Mouse (Mus musculus) stomach, postnatal 0 days (tissue): ENCODE measurements at regions not wholly inside any gene's neighbourhood (a gene's known extent, or its start where the extent isn't known, plus 50 kb on each side); places are given as distances from the start of the nearest gene placed in this dataset.

Experiments used
- ATAC-seq: fragments of 200-750 bp; cut with Nextera tagmentation; 2 replicates; pipeline ENCODE4 v1.8.0; 2017; ENCODE audit not compliant: low FRiP score, low TSS enrichment
- DNase-seq: peaks from one replicate; pipeline ENCODE4 v3.0.0-alpha.2; 2016; ENCODE audit warnings: low spot score
- H3K27ac ChIP-seq: fragments of 300-500 bp; sonication (generic); replicated peaks from 2 replicates; pipeline ENCODE4 v1.5.1; 2014; ENCODE audit warnings: mild to moderate bottlenecking, control low read depth
- H3K27me3 ChIP-seq: fragments of 300-500 bp; sonication (generic); 2 replicates; pipeline ENCODE4 v1.6.1; 2014; ENCODE audit warnings: low read length; ENCODE audit not compliant: control insufficient read depth, insufficient read depth
- H3K36me3 ChIP-seq: fragments of 300-500 bp; sonication (generic); 2 replicates; pipeline ENCODE4 v1.6.1; 2014; ENCODE audit warnings: low read length, mixed read lengths; ENCODE audit not compliant: control insufficient read depth, insufficient read depth
- H3K4me1 ChIP-seq: fragments of 300-500 bp; sonication (generic); replicated peaks from 2 replicates; pipeline ENCODE4 v1.6.1; 2014; ENCODE audit warnings: antibody characterized with exemption; ENCODE audit not compliant: control insufficient read depth, insufficient read depth
- H3K4me2 ChIP-seq: fragments of 300-500 bp; sonication (generic); replicated peaks from 2 replicates; pipeline ENCODE4 v1.6.1; 2014; ENCODE audit warnings: low read depth, mild to moderate bottlenecking, control low read depth, moderate library complexity
- H3K4me3 ChIP-seq: fragments of 300-500 bp; sonication (generic); 2 replicates; pipeline ENCODE4 v1.5.1; 2014; ENCODE audit warnings: low read depth, low read length, control low read depth
- H3K9ac ChIP-seq: fragments of 300-500 bp; sonication (generic); 2 replicates; pipeline ENCODE4 v1.6.1; 2014; ENCODE audit warnings: mild to moderate bottlenecking, low read length, control low read depth, mixed read lengths
- H3K9me3 ChIP-seq: fragments of 300-500 bp; sonication (generic); 2 replicates; pipeline ENCODE4 v1.6.1; 2016; ENCODE audit warnings: low read length; ENCODE audit not compliant: control insufficient read depth
- CTCF ChIP-seq: IDR thresholded peaks from 2 replicates; pipeline ENCODE4 v1.5.1; 2016; ENCODE audit warnings: antibody characterized with exemption, low read depth, mild to moderate bottlenecking, moderate library complexity
- EP300 ChIP-seq: optimal IDR thresholded peaks from 2 replicates; pipeline ENCODE3; 2016; ENCODE audit warnings: antibody characterized with exemption
- WGBS: fragments of 180-500 bp; shearing (Covaris S2); extraction: QIAGEN DNeasy Blood & Tissue Kit; methylation state at CpG from one replicate; pipeline ENCODE4 v1.1.7; 2014; 5-methylcytosine and 5-hydroxymethylcytosine counted together

GRCm38 (mm10) chr6:16098761-16099160 is 378.3 kb downstream of the Mdfic start:
- no peak overlapping the region for H3K4me3 ChIP-seq
- H3K9me3 ChIP-seq: no peaks in the 10 kb centered on the region
- no peak overlapping the region for H3K4me2 ChIP-seq
- TF ChIP-seq EP300 (no peak), CTCF (no peak)
- no peak overlapping the region for H3K9ac ChIP-seq
- H3K27ac ChIP-seq: no peak overlapping the region
- no peaks in the 10 kb centered on the region for H3K36me3 ChIP-seq
- no peaks in the 10 kb centered on the region for H3K27me3 ChIP-seq
- no peak for DNase-seq
- H3K4me1 ChIP-seq: no peaks in the 10 kb centered on the region
- ATAC-seq: no peak

- no peak for TF ChIP-seq CTCF
- TF ChIP-seq EP300: no peak
- no peak overlapping the region for H3K4me2 ChIP-seq
Measured at GRCm38 (mm10) chr6:16141009-16141408, 420.5 kb downstream of the Mdfic start.

GRCm38 (mm10) chr6:16144538-16144937 is 424.1 kb downstream of the Mdfic start:
- H3K4me2 ChIP-seq: no peak overlapping the region
- DNase-seq (no peak), ATAC-seq (no peak)
- no peaks in the 10 kb centered on the region for H3K36me3 ChIP-seq
- H3K27me3 ChIP-seq: no peaks in the 10 kb centered on the region
- H3K9ac ChIP-seq: no peak overlapping the region
- H3K4me3 ChIP-seq: no peak overlapping the region
- no peaks in the 10 kb centered on the region for H3K4me1 ChIP-seq
- no peaks in the 10 kb centered on the region for H3K9me3 ChIP-seq
- no peak overlapping the region for H3K27ac ChIP-seq
- TF ChIP-seq CTCF: no peak
- TF ChIP-seq EP300: no peak
- WGBS: 47% methylated on average over 6 of the region's 6 CpGs

More at GRCm38 (mm10) chr6:16141009-16141408, 420.5 kb downstream of the Mdfic start:
- Histone ChIP-seq H3K4me3 (no peak overlapping the region), H3K36me3 (no peaks in the 10 kb centered on the region), H3K4me1 (no peaks in the 10 kb centered on the region), H3K9me3 (no peaks in the 10 kb centered on the region), H3K9ac (no peak overlapping the region), H3K27me3 (no peaks in the 10 kb centered on the region), H3K27ac (no peak overlapping the region)
- ATAC-seq (no peak), DNase-seq (no peak)
- WGBS: 59% methylated on average over 3 of the region's 3 CpGs

- Histone ChIP-seq H3K4me2 (no peak overlapping the region), H3K9ac (no peak overlapping the region), H3K4me1 (no peaks in the 10 kb centered on the region), H3K4me3 (no peak overlapping the region), H3K9me3 (no peaks in the 10 kb centered on the region), H3K36me3 (no peaks in the 10 kb centered on the region), H3K27me3 (no peaks in the 10 kb centered on the region), H3K27ac (no peak overlapping the region)
- DNase-seq (no peak), ATAC-seq (no peak)
- TF ChIP-seq EP300: no peak
- peak; percentile 59 for TF ChIP-seq CTCF
- 88% methylated on average over 3 of the region's 3 CpGs for WGBS
Measured at GRCm38 (mm10) chr6:16150535-16150934, 430.1 kb downstream of the Mdfic start.

- no peaks in the 10 kb centered on the region for H3K4me1 ChIP-seq
- DNase-seq (no peak), ATAC-seq (no peak)
- H3K36me3 ChIP-seq: no peaks in the 10 kb centered on the region
- H3K9me3 ChIP-seq: no peaks in the 10 kb centered on the region
- H3K27ac ChIP-seq: no peak overlapping the region
- H3K9ac ChIP-seq: no peak overlapping the region
- H3K4me2 ChIP-seq: no peak overlapping the region
- H3K27me3 ChIP-seq: no peaks in the 10 kb centered on the region
- peak; percentile 19; the same call in 1 of the 2 replicates for TF ChIP-seq CTCF
- TF ChIP-seq EP300: no peak
- no peak overlapping the region for H3K4me3 ChIP-seq
Measured at GRCm38 (mm10) chr6:16151478-16151877, 431.0 kb downstream of the Mdfic start.

GRCm38 (mm10) chr6:16152691-16153090 is 432.2 kb downstream of the Mdfic start:
- no peak overlapping the region for H3K4me3 ChIP-seq
- H3K9me3 ChIP-seq: no peaks in the 10 kb centered on the region
- TF ChIP-seq CTCF (no peak), EP300 (no peak)
- no peak overlapping the region for H3K4me2 ChIP-seq
- no peak for ATAC-seq
- no peak for DNase-seq
- H3K36me3 ChIP-seq: no peaks in the 10 kb centered on the region
- H3K27me3 ChIP-seq: no peaks in the 10 kb centered on the region
- no peak overlapping the region for H3K27ac ChIP-seq
- H3K9ac ChIP-seq: no peak overlapping the region
- H3K4me1 ChIP-seq: no peaks in the 10 kb centered on the region
- 59% methylated on average over 6 of the region's 6 CpGs for WGBS
